Mouse (Mus musculus) adrenal gland, postnatal 4 days (tissue): ENCODE data around the gene Nars2. TPM values are rescaled to one million over a fixed set of nuclear protein-coding genes. Genes with fewer than 3 reads are reported as not detected.

ENCODE experiments used
- DNase-seq, 2 experiments: peaks; one replicate each; pipeline ENCODE4 v3.0.0; 2021 to 2022; ENCODE audit warnings: low spot score in 2 of 2, mixed read lengths in 2 of 2
- total RNA-seq, 2 experiments: library from RNA; stranded (reverse); gene quantifications; 2 replicates each; pipeline ENCODE4 v1.2.3; 2021

The Nars2 gene
- total RNA-seq, 2 experiments from 2014 or later: 20.6 TPM

- no peak for DNase-seq
Observed at GRCm38 (mm10) chr7:97060966-97061365, 109.7 kb downstream of the Nars2 start.

GRCm38 (mm10) chr7:97071512-97071911 lies 120.2 kb downstream of the Nars2 start:
- no peak for DNase-seq

- DNase-seq: no peak
Observed at GRCm38 (mm10) chr7:97072061-97072460, 120.8 kb downstream of the Nars2 start.

- no peak for DNase-seq
Observed at GRCm38 (mm10) chr7:97074974-97075373, 123.7 kb downstream of the Nars2 start.

- DNase-seq: no peak
Observed at GRCm38 (mm10) chr7:97076977-97077376, 125.7 kb downstream of the Nars2 start.

GRCm38 (mm10) chr7:97078685-97079084 lies 127.4 kb downstream of the Nars2 start:
- no peak for DNase-seq

- DNase-seq: no peak
Observed at GRCm38 (mm10) chr7:97079145-97079544, 127.8 kb downstream of the Nars2 start.

- no peak for DNase-seq
Observed at GRCm38 (mm10) chr7:97079651-97080365, 128.5 kb downstream of the Nars2 start.

- no peak for DNase-seq
Observed at GRCm38 (mm10) chr7:97080621-97081241, 129.4 kb downstream of the Nars2 start.

GRCm38 (mm10) chr7:97081242-97081958 lies 130.1 kb downstream of the Nars2 start, which contains the start of gene Gab2:
Gab2 (plus strand) TSS chr7:97081586.
- peak; percentile 53 to 61 for DNase-seq

GRCm38 (mm10) chr7:97081959-97082218 lies 130.6 kb downstream of the Nars2 start:
- DNase-seq: no peak

- DNase-seq: peak; percentile 7 to 34
Observed at GRCm38 (mm10) chr7:97082219-97083101, 131.2 kb downstream of the Nars2 start.

- no peak for DNase-seq
Observed at GRCm38 (mm10) chr7:97083579-97083978, 132.3 kb downstream of the Nars2 start.

GRCm38 (mm10) chr7:97084181-97084580 lies 132.9 kb downstream of the Nars2 start:
- no peak for DNase-seq

GRCm38 (mm10) chr7:97085291-97085690 lies 134.0 kb downstream of the Nars2 start:
- DNase-seq: no peak

- DNase-seq: no peak
Observed at GRCm38 (mm10) chr7:97094241-97094640, 142.9 kb downstream of the Nars2 start.

GRCm38 (mm10) chr7:97108119-97108518 lies 156.8 kb downstream of the Nars2 start:
- no peak for DNase-seq
